Mouse (Mus musculus): ENCODE results near the gene Il10rb. TPM values are rescaled to one million over a fixed set of nuclear protein-coding genes. Genes with fewer than 3 reads are reported as not detected.

The Il10rb gene
- 17.4 and 21.3 TPM in 2 replicates for polyA plus RNA-seq (2014; fragmentation: Nextera tagmentation; extraction: Ambion mirVana)

DNA sequence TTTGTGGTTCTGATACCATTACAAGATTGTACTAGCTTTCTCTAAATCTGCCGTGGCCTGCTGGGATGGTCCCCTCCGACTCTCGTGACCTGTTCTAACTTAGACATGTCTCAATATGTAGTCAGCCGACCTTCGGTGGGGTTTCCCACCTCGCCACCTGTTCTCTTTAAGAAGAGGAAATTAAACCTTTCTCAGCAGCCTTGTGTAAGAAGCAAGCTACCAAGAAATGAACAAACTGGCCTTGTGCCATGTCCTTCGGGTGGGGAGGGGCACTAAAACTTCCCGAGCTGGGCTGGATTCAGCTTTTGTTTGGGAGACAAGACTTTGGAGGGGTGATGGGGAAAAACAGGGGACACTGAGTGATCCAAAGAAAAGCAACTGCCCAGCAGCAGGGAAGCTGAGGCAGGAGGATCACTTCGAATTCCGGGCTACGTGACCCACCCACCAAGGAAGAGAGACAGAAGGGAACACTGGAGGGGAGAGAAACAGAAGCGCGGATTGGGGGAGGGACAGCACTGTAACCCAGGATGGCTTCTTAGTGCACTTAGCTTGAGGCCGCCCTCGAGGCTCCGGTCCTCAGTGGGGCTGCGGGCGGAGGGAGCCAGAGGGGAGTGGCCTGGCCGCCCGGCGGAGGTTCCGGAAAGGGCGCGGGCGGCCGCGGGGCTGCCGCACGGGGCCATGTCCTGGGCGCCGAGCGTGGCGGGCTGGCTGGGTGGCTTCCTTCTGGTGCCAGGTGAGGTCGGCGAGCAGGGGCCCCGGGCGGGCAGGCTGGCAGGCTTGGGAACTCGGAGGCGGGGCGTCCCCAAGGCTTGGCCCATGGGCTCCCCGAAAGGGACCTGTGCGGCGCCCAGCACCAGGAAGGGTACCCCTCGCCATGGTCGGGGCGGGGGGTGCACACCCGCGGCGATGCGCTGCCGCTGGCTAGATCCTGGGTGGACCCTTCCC, at the start of gene Il10rb:
Gene Il10rb (plus strand): TSS at position 525 of the 945 bp plus-strand sequence.
- peak; percentile 87 for ATAC-seq (ENCODE audit: low FRiP score, low TSS enrichment)
- H3K4me3 ChIP-seq (ENCODE audit: low read length), result peak within 1 kb of the TSS; percentile 78
- WGBS, result 6% methylated on average over 43 of the region's 51 CpGs
- H3K27me3 ChIP-seq (ENCODE audit: control insufficient read depth, insufficient read depth, low read length), result no peaks in the 10 kb centered on the region
- no peaks in the 10 kb centered on the region for H3K4me1 ChIP-seq (ENCODE audit: control insufficient read depth, insufficient read depth, low read length)
- peaks cover 11% of the 10 kb centered on the region for H3K36me3 ChIP-seq (ENCODE audit: control insufficient read depth, insufficient read depth, low read length)
- peak within 1 kb of the TSS; percentile 62; the same call in 1 of the 2 replicates for H3K27ac ChIP-seq (ENCODE audit: low read depth, low read length)
- H3K9ac ChIP-seq (ENCODE audit: low read depth, low read length), result peak within 1 kb of the TSS; percentile 86
- H3K9me3 ChIP-seq (ENCODE audit: control insufficient read depth, low read length), result no peaks in the 10 kb centered on the region
- H3K4me2 ChIP-seq (replicated peaks; ENCODE audit: low read depth, low read length), result peak within 1 kb of the TSS; percentile 98

DNA sequence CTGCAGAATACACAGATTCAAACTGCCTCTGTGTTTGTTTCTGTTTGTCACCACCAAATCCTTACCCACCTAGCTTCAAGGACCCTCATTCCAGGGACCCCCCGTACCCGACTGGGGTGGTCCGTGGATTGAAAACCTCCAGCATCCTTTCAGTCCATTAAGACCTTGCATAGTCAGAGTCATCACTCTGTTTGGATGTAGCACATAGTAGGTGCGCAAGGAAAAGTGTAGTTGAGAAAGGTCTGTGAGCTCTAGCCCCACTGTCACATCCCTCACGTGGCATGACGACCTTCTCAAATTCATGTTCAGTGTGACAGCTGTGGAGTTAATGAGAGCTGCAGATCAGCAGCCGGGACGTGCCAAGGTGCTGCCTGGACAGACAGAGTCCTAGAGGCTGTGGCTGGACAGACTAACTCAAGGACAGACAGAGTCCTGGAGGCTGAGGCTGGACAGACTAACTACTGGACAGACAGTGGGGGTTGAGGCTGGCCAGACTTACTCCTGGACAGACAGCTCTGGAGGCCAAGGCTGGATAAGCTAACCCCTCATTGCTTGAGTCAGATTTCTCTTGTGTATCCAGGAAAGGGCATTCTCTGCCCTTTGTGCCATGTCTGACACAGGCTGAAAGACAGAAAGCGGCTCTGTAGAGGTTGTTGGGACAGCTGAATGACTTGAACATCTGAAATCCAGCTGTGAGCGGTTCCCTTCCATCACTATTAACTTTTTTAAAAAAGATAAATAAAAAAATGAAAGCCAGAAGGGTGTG, 49.0 kb upstream of the Il10rb start:
- H3K4me1 ChIP-seq (ENCODE audit: control insufficient read depth, insufficient read depth, low read length), result peaks cover under 1% of the 10 kb centered on the region; the same call in 1 of the 2 replicates
- H3K27ac ChIP-seq (ENCODE audit: low read depth, low read length), result no peak overlapping the region
- 70% methylated on average over 10 of the region's 10 CpGs for WGBS
- H3K9ac ChIP-seq (ENCODE audit: low read depth, low read length), result no peak overlapping the region
- H3K9me3 ChIP-seq (ENCODE audit: control insufficient read depth, low read length), result no peaks in the 10 kb centered on the region
- H3K27me3 ChIP-seq (ENCODE audit: control insufficient read depth, insufficient read depth, low read length), result peaks cover 8% of the 10 kb centered on the region
- no peak overlapping the region for H3K4me2 ChIP-seq (replicated peaks; ENCODE audit: low read depth, low read length)
- ATAC-seq (ENCODE audit: low FRiP score, low TSS enrichment), result 0 out of 2 replicates have a peak, but pooled peaks have one; percentile 15
- H3K4me3 ChIP-seq (ENCODE audit: low read length), result no peak overlapping the region
- H3K36me3 ChIP-seq (ENCODE audit: control insufficient read depth, insufficient read depth, low read length), result no peaks in the 10 kb centered on the region

DNA sequence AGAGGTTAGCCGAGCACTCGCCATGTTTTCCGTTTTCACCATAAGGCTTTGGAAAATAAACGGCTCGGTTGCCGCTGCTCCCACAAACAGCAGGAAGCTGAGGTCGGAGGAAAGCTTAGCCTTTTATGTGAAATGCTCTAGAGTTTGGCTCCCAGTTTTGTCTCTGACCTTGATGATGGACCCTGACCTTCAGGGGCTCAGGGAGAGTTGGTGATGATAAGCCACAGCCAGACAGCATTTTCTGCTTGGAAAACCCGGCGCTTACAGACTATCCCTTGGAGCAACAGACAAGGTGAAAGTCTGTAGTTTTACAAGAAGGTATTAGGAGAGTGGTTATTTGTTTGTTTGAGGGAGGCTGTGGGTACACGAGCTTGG, 48.5 kb upstream of the Il10rb start:
- Histone ChIP-seq H3K9me3 (ENCODE audit: control insufficient read depth, low read length) (no peaks in the 10 kb centered on the region), H3K4me2 (replicated peaks; ENCODE audit: low read depth, low read length) (no peak overlapping the region), H3K36me3 (ENCODE audit: control insufficient read depth, insufficient read depth, low read length) (no peaks in the 10 kb centered on the region), H3K4me3 (ENCODE audit: low read length) (no peak overlapping the region), H3K4me1 (ENCODE audit: control insufficient read depth, insufficient read depth, low read length) (peaks cover 6% of the 10 kb centered on the region), H3K27ac (ENCODE audit: low read depth, low read length) (no peak overlapping the region), H3K9ac (ENCODE audit: low read depth, low read length) (no peak overlapping the region), H3K27me3 (ENCODE audit: control insufficient read depth, insufficient read depth, low read length) (peaks cover 8% of the 10 kb centered on the region)
- no peak for ATAC-seq (ENCODE audit: low FRiP score, low TSS enrichment)
- 46% methylated on average over 10 of the region's 10 CpGs for WGBS

DNA sequence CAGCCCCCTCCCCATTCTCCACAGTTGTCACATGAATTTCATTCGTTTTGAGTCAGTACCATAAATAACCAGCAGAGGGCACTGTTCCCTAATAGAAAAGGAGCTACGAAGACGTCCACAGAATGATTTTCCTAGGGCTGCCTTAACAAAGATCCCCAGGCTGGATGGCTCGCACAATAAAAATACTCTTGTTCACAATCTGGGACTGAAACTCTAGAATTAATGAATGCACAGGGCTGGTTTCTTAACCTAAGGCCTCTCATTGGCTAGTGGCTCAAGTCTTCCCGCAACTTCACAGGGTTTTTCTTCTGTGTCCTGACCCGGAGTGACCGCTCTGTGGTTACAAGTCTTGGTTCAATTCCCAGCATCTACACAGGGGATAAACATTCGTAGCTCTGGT, 47.4 kb upstream of the Il10rb start:
- Histone ChIP-seq H3K4me1 (ENCODE audit: control insufficient read depth, insufficient read depth, low read length) (peaks cover 13% of the 10 kb centered on the region), H3K4me2 (replicated peaks; ENCODE audit: low read depth, low read length) (no peak overlapping the region), H3K36me3 (ENCODE audit: control insufficient read depth, insufficient read depth, low read length) (no peaks in the 10 kb centered on the region), H3K27ac (ENCODE audit: low read depth, low read length) (no peak overlapping the region), H3K9me3 (ENCODE audit: control insufficient read depth, low read length) (no peaks in the 10 kb centered on the region), H3K9ac (ENCODE audit: low read depth, low read length) (no peak overlapping the region), H3K27me3 (ENCODE audit: control insufficient read depth, insufficient read depth, low read length) (no peaks in the 10 kb centered on the region; the same call in 1 of the 2 replicates), H3K4me3 (ENCODE audit: low read length) (no peak overlapping the region)
- ATAC-seq (ENCODE audit: low FRiP score, low TSS enrichment), result peak; percentile 33; the same call in 1 of the 2 replicates
- WGBS, result 35% methylated on average over 8 of the region's 8 CpGs

DNA sequence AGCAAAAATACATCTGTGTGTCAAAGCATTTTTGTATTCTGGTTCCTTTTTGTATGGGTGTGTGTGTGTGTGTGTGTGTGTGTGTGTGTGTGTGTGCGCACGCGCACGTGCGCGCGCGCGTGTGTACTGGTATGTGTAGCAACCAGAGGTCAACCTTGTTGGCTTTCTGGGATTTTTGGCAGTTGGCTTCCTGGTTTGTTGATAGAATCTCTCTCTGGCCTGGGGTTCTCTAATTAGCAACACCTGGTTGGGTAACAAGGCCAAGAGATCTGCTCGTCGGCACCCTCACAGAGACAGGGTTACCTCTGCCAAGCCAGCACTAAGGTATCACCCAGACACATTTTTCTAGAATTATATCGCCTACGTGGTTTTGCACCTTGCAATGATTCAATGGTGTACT, 46.4 kb upstream of the Il10rb start:
- Histone ChIP-seq H3K36me3 (ENCODE audit: control insufficient read depth, insufficient read depth, low read length) (no peaks in the 10 kb centered on the region), H3K4me1 (ENCODE audit: control insufficient read depth, insufficient read depth, low read length) (peaks cover 19% of the 10 kb centered on the region), H3K4me3 (ENCODE audit: low read length) (no peak overlapping the region), H3K27ac (ENCODE audit: low read depth, low read length) (no peak overlapping the region), H3K27me3 (ENCODE audit: control insufficient read depth, insufficient read depth, low read length) (no peaks in the 10 kb centered on the region), H3K9me3 (ENCODE audit: control insufficient read depth, low read length) (no peaks in the 10 kb centered on the region), H3K4me2 (replicated peaks; ENCODE audit: low read depth, low read length) (no peak overlapping the region), H3K9ac (ENCODE audit: low read depth, low read length) (no peak overlapping the region)
- no peak for ATAC-seq (ENCODE audit: low FRiP score, low TSS enrichment)
- 89% methylated on average over 13 of the region's 13 CpGs for WGBS

DNA sequence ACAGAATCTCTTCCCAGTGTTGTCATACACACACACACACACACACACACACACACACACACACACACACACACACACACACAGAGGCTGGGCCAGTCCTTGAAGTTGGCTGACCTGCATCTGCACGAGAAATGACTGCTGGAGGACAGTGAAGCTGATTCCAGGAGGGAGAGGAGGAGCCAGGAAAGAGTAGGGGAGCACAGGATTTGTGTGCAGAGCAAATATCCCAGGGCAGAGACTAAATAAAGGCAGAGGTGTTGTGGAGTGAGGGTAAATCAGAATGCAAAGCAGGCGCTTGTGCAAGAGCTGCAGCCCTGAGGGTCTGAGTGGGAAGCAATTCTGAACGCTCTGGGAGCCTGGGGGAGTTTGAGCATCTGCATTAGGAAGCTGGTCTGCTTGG, 45.8 kb upstream of the Il10rb start:
- H3K27ac ChIP-seq (ENCODE audit: low read depth, low read length), result no peak overlapping the region
- no peak overlapping the region for H3K4me2 ChIP-seq (replicated peaks; ENCODE audit: low read depth, low read length)
- WGBS, result 66% methylated on average over 3 of the region's 3 CpGs
- H3K4me1 ChIP-seq (ENCODE audit: control insufficient read depth, insufficient read depth, low read length), result peaks cover 19% of the 10 kb centered on the region
- ATAC-seq (ENCODE audit: low FRiP score, low TSS enrichment), result no peak
- H3K36me3 ChIP-seq (ENCODE audit: control insufficient read depth, insufficient read depth, low read length), result no peaks in the 10 kb centered on the region
- no peaks in the 10 kb centered on the region for H3K27me3 ChIP-seq (ENCODE audit: control insufficient read depth, insufficient read depth, low read length)
- no peak overlapping the region for H3K9ac ChIP-seq (ENCODE audit: low read depth, low read length)
- H3K9me3 ChIP-seq (ENCODE audit: control insufficient read depth, low read length), result no peaks in the 10 kb centered on the region
- H3K4me3 ChIP-seq (ENCODE audit: low read length), result no peak overlapping the region

DNA sequence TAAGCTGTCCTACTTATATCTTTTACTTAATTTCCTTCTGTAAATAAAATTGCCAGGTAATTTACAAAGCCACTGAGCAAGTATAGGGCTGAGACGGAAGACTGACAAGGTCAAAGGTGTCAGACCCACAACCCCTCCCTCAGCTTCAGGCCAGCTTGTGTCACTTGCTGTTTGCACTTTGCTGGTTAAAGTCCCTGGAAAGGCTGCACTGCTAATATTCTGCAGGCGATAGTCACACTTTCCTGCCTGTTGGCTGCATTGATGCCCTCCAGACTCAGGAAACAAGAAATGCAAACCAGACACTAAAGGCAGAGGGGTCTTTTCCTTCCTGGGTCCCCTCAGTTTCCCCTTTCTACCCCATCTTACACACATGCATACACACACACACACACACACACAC, 44.0 kb upstream of the Il10rb start:
- H3K27me3 ChIP-seq (ENCODE audit: control insufficient read depth, insufficient read depth, low read length), result no peaks in the 10 kb centered on the region
- 51% methylated on average over 2 of the region's 2 CpGs for WGBS
- no peak for ATAC-seq (ENCODE audit: low FRiP score, low TSS enrichment)
- no peak overlapping the region for H3K4me3 ChIP-seq (ENCODE audit: low read length)
- H3K9me3 ChIP-seq (ENCODE audit: control insufficient read depth, low read length), result no peaks in the 10 kb centered on the region
- H3K9ac ChIP-seq (ENCODE audit: low read depth, low read length), result no peak overlapping the region
- H3K36me3 ChIP-seq (ENCODE audit: control insufficient read depth, insufficient read depth, low read length), result no peaks in the 10 kb centered on the region
- peak overlapping the region; percentile 82; the same call in 1 of the 2 replicates for H3K27ac ChIP-seq (ENCODE audit: low read depth, low read length)
- peaks cover 19% of the 10 kb centered on the region for H3K4me1 ChIP-seq (ENCODE audit: control insufficient read depth, insufficient read depth, low read length)
- H3K4me2 ChIP-seq (replicated peaks; ENCODE audit: low read depth, low read length), result no peak overlapping the region

DNA sequence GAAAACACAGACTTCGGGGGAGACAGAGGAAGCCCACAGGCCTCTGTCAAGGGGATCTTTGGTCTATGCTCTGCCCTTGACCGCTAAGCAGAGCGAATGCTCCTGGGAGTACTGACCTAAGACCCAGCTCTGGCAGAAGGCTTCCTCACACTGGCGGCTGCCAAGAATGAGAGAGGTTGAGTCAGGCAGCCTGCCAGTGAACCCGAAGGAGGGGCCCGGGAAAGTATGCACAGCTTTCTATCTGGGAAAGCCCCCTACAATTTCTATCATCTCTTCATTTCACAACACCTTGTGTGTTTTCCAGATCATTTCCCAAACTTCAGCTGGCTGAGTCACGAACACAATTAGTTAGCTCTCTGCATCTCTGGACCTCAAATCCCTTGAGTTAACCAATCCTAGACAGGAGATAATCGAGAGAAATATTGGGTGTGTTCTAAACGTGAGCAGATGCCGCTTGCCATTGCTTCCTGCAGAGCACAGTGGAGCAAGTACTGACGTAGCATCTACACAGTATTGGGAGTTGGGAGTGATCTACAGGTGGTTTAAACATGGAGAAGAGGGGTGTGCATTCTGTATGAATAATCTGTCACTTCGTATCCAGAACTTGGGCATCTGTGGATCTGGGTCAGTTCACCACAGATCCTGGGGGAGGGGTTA, 43.2 kb upstream of the Il10rb start:
- Histone ChIP-seq H3K4me1 (ENCODE audit: control insufficient read depth, insufficient read depth, low read length) (peaks cover 19% of the 10 kb centered on the region), H3K27ac (ENCODE audit: low read depth, low read length) (peak overlapping the region; percentile 82), H3K9ac (ENCODE audit: low read depth, low read length) (peak overlapping the region; percentile 12; the same call in 1 of the 2 replicates), H3K9me3 (ENCODE audit: control insufficient read depth, low read length) (no peaks in the 10 kb centered on the region), H3K4me3 (ENCODE audit: low read length) (no peak overlapping the region), H3K36me3 (ENCODE audit: control insufficient read depth, insufficient read depth, low read length) (no peaks in the 10 kb centered on the region), H3K4me2 (replicated peaks; ENCODE audit: low read depth, low read length) (0 out of 2 replicates have a peak overlapping the region, but pooled peaks have one; percentile 12), H3K27me3 (ENCODE audit: control insufficient read depth, insufficient read depth, low read length) (no peaks in the 10 kb centered on the region)
- no peak for ATAC-seq (ENCODE audit: low FRiP score, low TSS enrichment)
- 51% methylated on average over 12 of the region's 12 CpGs for WGBS
